Mouse (Mus musculus) midbrain, embryonic 11.5 days (tissue): ENCODE data around the gene 9230112D13Rik. TPM values are rescaled to one million over a fixed set of nuclear protein-coding genes. Genes with fewer than 3 reads are reported as not detected.

Experiments used
- ATAC-seq: fragments of 200-750 bp; cut with Nextera tagmentation; 2 replicates; pipeline ENCODE4 v1.8.0; 2017; ENCODE audit warnings: moderate TSS enrichment, moderate library complexity; ENCODE audit not compliant: low FRiP score
- DNase-seq: peaks from one replicate; pipeline ENCODE4 v3.0.0; 2015; ENCODE audit warnings: low spot score; ENCODE audit errors: missing footprints
- H3K27ac ChIP-seq: fragments of 300-500 bp; sonication (generic); 2 replicates; pipeline ENCODE4 v1.5.1; 2014; ENCODE audit warnings: low read depth, low read length
- H3K27me3 ChIP-seq: fragments of 300-500 bp; sonication (generic); 2 replicates; pipeline ENCODE4 v1.6.1; 2014; ENCODE audit warnings: mild to moderate bottlenecking, low read length, moderate library complexity, mixed read lengths; ENCODE audit not compliant: control insufficient read depth, insufficient read depth
- H3K36me3 ChIP-seq: fragments of 300-500 bp; sonication (generic); 2 replicates; pipeline ENCODE4 v1.6.1; 2014; ENCODE audit warnings: mild to moderate bottlenecking, low read length, moderate library complexity, mixed read lengths; ENCODE audit not compliant: control insufficient read depth, insufficient read depth
- H3K4me1 ChIP-seq: fragments of 300-500 bp; sonication (generic); 2 replicates; pipeline ENCODE4 v1.6.1; 2014; ENCODE audit warnings: low read length; ENCODE audit not compliant: control insufficient read depth, insufficient read depth
- H3K4me2 ChIP-seq: fragments of 300-500 bp; sonication (generic); 2 replicates; pipeline ENCODE4 v1.6.1; 2014; ENCODE audit warnings: mild to moderate bottlenecking, moderate library complexity
- H3K4me3 ChIP-seq: fragments of 300-500 bp; sonication (generic); 2 replicates; pipeline ENCODE4 v1.5.1; 2014; ENCODE audit warnings: low read depth, low read length
- H3K9ac ChIP-seq: fragments of 300-500 bp; sonication (generic); 2 replicates; pipeline ENCODE4 v1.6.1; 2014; ENCODE audit warnings: low read length
- H3K9me3 ChIP-seq: fragments of 300-500 bp; sonication (generic); 2 replicates; pipeline ENCODE4 v1.6.1; 2016; ENCODE audit warnings: low read length; ENCODE audit not compliant: control insufficient read depth
- WGBS: fragments of 180-500 bp; shearing (Covaris S2); extraction: QIAGEN DNeasy Blood & Tissue Kit; methylation state at CpG from one replicate; pipeline ENCODE4 v1.1.7; 2014; 5-methylcytosine and 5-hydroxymethylcytosine counted together
- polyA plus RNA-seq: library from polyadenylated mRNA; unstranded; fragments of >200 nt; fragmentation: Nextera tagmentation; extraction: Ambion mirVana; gene quantifications from 2 replicates; pipeline ENCODE4 v1.2.1, GENCODE M21; 2014

9230112D13Rik gene
- polyA plus RNA-seq: not detected in 2 replicates

GRCm38 (mm10) chr14:34522701-34523100 lies at the start of gene 9230112D13Rik:
TSS of gene 9230112D13Rik (minus strand) at chr14:34522801.
- Histone ChIP-seq H3K9me3 (no peaks in the 10 kb centered on the region), H3K27ac (no peak within 1 kb of the TSS), H3K9ac (no peak within 1 kb of the TSS), H3K36me3 (no peaks in the 10 kb centered on the region), H3K4me2 (no peak within 1 kb of the TSS), H3K4me3 (no peak within 1 kb of the TSS), H3K27me3 (no peaks in the 10 kb centered on the region; the same call in 1 of the 2 replicates), H3K4me1 (no peaks in the 10 kb centered on the region)
- no peak for ATAC-seq
- DNase-seq: no peak
- WGBS: 88% methylated on average over 8 of the region's 8 CpGs

GRCm38 (mm10) chr14:34571610-34572387 lies 49.2 kb upstream of the 9230112D13Rik start:
- Histone ChIP-seq H3K27ac (no peak overlapping the region), H3K36me3 (no peaks in the 10 kb centered on the region), H3K4me3 (no peak overlapping the region), H3K9ac (no peak overlapping the region), H3K9me3 (no peaks in the 10 kb centered on the region), H3K4me1 (no peaks in the 10 kb centered on the region), H3K4me2 (no peak overlapping the region), H3K27me3 (no peaks in the 10 kb centered on the region; the same call in 1 of the 2 replicates)
- ATAC-seq: no peak
- DNase-seq: no peak
- WGBS: 85% methylated on average over 17 of the region's 17 CpGs

GRCm38 (mm10) chr14:34570903-34571302 lies 48.3 kb upstream of the 9230112D13Rik start:
- H3K27ac ChIP-seq: no peak overlapping the region
- H3K36me3 ChIP-seq: no peaks in the 10 kb centered on the region
- no peaks in the 10 kb centered on the region for H3K9me3 ChIP-seq
- DNase-seq (no peak), ATAC-seq (no peak)
- H3K4me2 ChIP-seq: no peak overlapping the region
- H3K27me3 ChIP-seq: no peaks in the 10 kb centered on the region; the same call in 1 of the 2 replicates
- no peak overlapping the region for H3K9ac ChIP-seq
- H3K4me3 ChIP-seq: no peak overlapping the region
- 82% methylated on average over 4 of the region's 4 CpGs for WGBS
- no peaks in the 10 kb centered on the region for H3K4me1 ChIP-seq

GRCm38 (mm10) chr14:34570294-34570693 lies 47.7 kb upstream of the 9230112D13Rik start:
- Histone ChIP-seq H3K36me3 (no peaks in the 10 kb centered on the region), H3K4me1 (no peaks in the 10 kb centered on the region), H3K27me3 (no peaks in the 10 kb centered on the region; the same call in 1 of the 2 replicates), H3K27ac (no peak overlapping the region), H3K4me2 (peak overlapping the region; percentile 40), H3K9me3 (no peaks in the 10 kb centered on the region), H3K4me3 (no peak overlapping the region), H3K9ac (no peak overlapping the region)
- ATAC-seq: peak; percentile 73; the same call in 1 of the 2 replicates
- WGBS: 1% methylated on average over 6 of the region's 6 CpGs
- peak; percentile 93 for DNase-seq

GRCm38 (mm10) chr14:34569534-34570194 lies 47.1 kb upstream of the 9230112D13Rik start:
- 0 out of 2 replicates have a peak, but pooled peaks have one; percentile 6 for ATAC-seq
- Histone ChIP-seq H3K9me3 (no peaks in the 10 kb centered on the region), H3K36me3 (no peaks in the 10 kb centered on the region), H3K4me3 (peak overlapping the region; percentile 9; the same call in 1 of the 2 replicates), H3K4me1 (no peaks in the 10 kb centered on the region), H3K27ac (no peak overlapping the region), H3K4me2 (peak overlapping the region; percentile 40), H3K9ac (no peak overlapping the region), H3K27me3 (no peaks in the 10 kb centered on the region; the same call in 1 of the 2 replicates)
- WGBS: 42% methylated on average over 27 of the region's 27 CpGs
- DNase-seq: peak; percentile 87

- no peaks in the 10 kb centered on the region for H3K36me3 ChIP-seq
- no peaks in the 10 kb centered on the region; the same call in 1 of the 2 replicates for H3K27me3 ChIP-seq
- H3K4me2 ChIP-seq: no peak overlapping the region
- 86% methylated on average over 4 of the region's 4 CpGs for WGBS
- H3K9me3 ChIP-seq: no peaks in the 10 kb centered on the region
- H3K9ac ChIP-seq: no peak overlapping the region
- no peak overlapping the region for H3K27ac ChIP-seq
- no peak for ATAC-seq
- no peak for DNase-seq
- H3K4me1 ChIP-seq: no peaks in the 10 kb centered on the region
- no peak overlapping the region for H3K4me3 ChIP-seq
Measured at GRCm38 (mm10) chr14:34568626-34569025, 46.0 kb upstream of the 9230112D13Rik start.

- no peak overlapping the region for H3K4me3 ChIP-seq
- WGBS: 70% methylated on average over 5 of the region's 5 CpGs
- no peaks in the 10 kb centered on the region; the same call in 1 of the 2 replicates for H3K27me3 ChIP-seq
- H3K9ac ChIP-seq: no peak overlapping the region
- no peaks in the 10 kb centered on the region for H3K4me1 ChIP-seq
- no peak overlapping the region for H3K4me2 ChIP-seq
- ATAC-seq (no peak), DNase-seq (no peak)
- H3K36me3 ChIP-seq: no peaks in the 10 kb centered on the region
- H3K27ac ChIP-seq: no peak overlapping the region
- H3K9me3 ChIP-seq: no peaks in the 10 kb centered on the region
Measured at GRCm38 (mm10) chr14:34567697-34568096, 45.1 kb upstream of the 9230112D13Rik start.

GRCm38 (mm10) chr14:34566530-34566929 lies 43.9 kb upstream of the 9230112D13Rik start:
- Histone ChIP-seq H3K4me3 (no peak overlapping the region), H3K4me1 (no peaks in the 10 kb centered on the region), H3K9ac (no peak overlapping the region), H3K9me3 (no peaks in the 10 kb centered on the region), H3K27ac (no peak overlapping the region), H3K27me3 (no peaks in the 10 kb centered on the region; the same call in 1 of the 2 replicates), H3K36me3 (no peaks in the 10 kb centered on the region), H3K4me2 (no peak overlapping the region)
- DNase-seq: no peak
- no peak for ATAC-seq
- 91% methylated on average over 7 of the region's 7 CpGs for WGBS

- Histone ChIP-seq H3K4me2 (no peak overlapping the region), H3K9ac (no peak overlapping the region), H3K9me3 (no peaks in the 10 kb centered on the region), H3K27me3 (no peaks in the 10 kb centered on the region; the same call in 1 of the 2 replicates), H3K4me3 (no peak overlapping the region), H3K36me3 (no peaks in the 10 kb centered on the region), H3K4me1 (no peaks in the 10 kb centered on the region), H3K27ac (no peak overlapping the region)
- DNase-seq (no peak), ATAC-seq (no peak)
- WGBS: 79% methylated on average over 17 of the region's 17 CpGs
Measured at GRCm38 (mm10) chr14:34565711-34566110, 43.1 kb upstream of the 9230112D13Rik start.
